Mouse (Mus musculus): ENCODE measurements around the gene Gpr180. TPM values are rescaled to one million over a fixed set of nuclear protein-coding genes. Genes with fewer than 3 reads are reported as not detected.

Gene Gpr180
- polyA plus RNA-seq (2012; rRNA removed): 10.7 and 10.8 TPM in 2 replicates

DNA sequence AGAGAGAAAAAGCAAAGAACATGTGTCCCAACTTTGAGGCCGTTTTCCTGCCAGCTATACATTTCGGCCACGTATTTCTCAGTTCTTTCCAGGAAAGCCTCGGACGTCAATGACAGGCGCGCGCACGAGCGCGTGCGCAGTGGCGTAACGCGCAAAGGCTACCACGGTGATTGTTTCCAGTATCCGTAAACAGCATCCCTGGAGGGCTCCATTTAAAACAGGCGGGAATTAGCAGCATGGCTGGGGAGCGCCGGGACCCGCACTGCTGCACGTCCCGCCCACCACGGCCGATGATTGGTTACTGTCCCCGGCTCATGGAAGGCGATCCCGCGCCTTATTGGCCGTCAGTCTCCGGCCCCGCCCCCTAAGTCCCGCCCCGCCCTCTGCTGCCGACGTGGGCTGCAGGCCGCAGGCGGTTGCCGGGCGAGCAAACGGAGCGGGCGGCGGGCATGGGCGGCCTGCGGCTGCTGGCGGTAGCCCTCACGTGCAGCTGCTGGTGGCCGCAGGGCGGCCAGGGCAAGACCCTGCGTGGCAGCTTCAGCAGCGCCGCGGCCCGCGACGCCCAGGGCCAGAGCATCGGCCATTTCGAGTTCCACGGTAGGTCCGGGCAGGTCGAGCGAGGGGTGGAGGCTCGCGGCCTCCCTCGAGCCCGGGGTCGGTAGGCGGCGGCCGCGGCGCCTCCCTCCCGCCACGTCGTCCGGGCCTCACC is at the start of gene Gpr180:
Gene Gpr180, plus strand, starts transcription at position 415 of the 709 bp plus-strand sequence.

DNA sequence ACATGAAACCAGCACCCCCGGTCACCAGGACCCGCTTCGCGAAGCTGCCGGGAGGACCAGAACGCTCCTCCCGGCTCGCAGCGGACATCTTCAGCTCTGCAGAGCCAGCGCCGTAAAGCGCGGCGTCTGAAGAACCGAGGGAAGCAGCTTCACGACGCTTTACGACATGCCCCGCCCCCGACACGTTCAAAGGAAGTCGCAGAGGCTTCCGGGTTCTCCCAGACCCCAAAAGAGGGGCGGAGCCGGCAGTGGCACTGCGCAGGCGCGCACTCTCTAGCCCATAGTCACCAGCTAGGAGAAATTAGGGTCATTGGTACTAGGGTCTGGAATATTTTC is 4.3 kb upstream of the Gpr180 start, which contains the start of gene Tgds:
Gene Tgds, minus strand, starts transcription at position 114 of the 336 bp plus-strand sequence.

Other genes with a start within 250 kb of the Gpr180 start
- 0.65 and 2.2 TPM in 2 replicates for gene Dct, start 84.9 kb upstream of the Gpr180 start, polyA plus RNA-seq (2012; rRNA removed)
- gene Tgds, start 4.4 kb upstream of the Gpr180 start, polyA plus RNA-seq (2012; rRNA removed): 13.3 and 14.1 TPM in 2 replicates
- not detected in 2 replicates for gene Sox21, start 99.9 kb downstream of the Gpr180 start, polyA plus RNA-seq (2012; rRNA removed)
- gene Gm9376, start 129.8 kb downstream of the Gpr180 start, polyA plus RNA-seq (2012; rRNA removed): not detected in 2 replicates